Mouse (Mus musculus) liver, embryonic 13.5 days (tissue): ENCODE results near the gene Tfap2c. TPM values are rescaled to one million over a fixed set of nuclear protein-coding genes. Genes with fewer than 3 reads are reported as not detected.

ENCODE experiments used
- ATAC-seq: fragments of 200-750 bp; cut with Nextera tagmentation; 2 replicates; pipeline ENCODE4 v1.8.0; 2017; ENCODE audit warnings: low read depth, mild to moderate bottlenecking, moderate number of reproducible peaks, moderate library complexity
- DNase-seq: peaks from one replicate; pipeline ENCODE4 v3.0.0; 2022
- H3K27ac ChIP-seq: fragments of 300-500 bp; sonication (generic); 2 replicates; pipeline ENCODE4 v1.5.1; 2015; ENCODE audit warnings: moderate library complexity, mild to moderate bottlenecking, inconsistent platforms
- H3K27me3 ChIP-seq: fragments of 300-500 bp; sonication (generic); 2 replicates; pipeline ENCODE4 v1.6.1; 2015; ENCODE audit warnings: mild to moderate bottlenecking, inconsistent platforms
- H3K36me3 ChIP-seq: fragments of 300-500 bp; sonication (generic); 2 replicates; pipeline ENCODE4 v1.6.1; 2015; ENCODE audit warnings: mild to moderate bottlenecking, inconsistent platforms
- H3K4me1 ChIP-seq: fragments of 300-500 bp; sonication (generic); replicated peaks from 2 replicates; pipeline ENCODE4 v1.6.1; 2015; ENCODE audit warnings: inconsistent platforms
- H3K4me2 ChIP-seq: fragments of 300-500 bp; sonication (generic); 2 replicates; pipeline ENCODE4 v1.6.1; 2015; ENCODE audit warnings: inconsistent platforms, mild to moderate bottlenecking, moderate library complexity
- H3K4me3 ChIP-seq: fragments of 300-500 bp; sonication (generic); replicated peaks from 2 replicates; pipeline ENCODE4 v1.5.1; 2015; ENCODE audit warnings: mild to moderate bottlenecking, inconsistent platforms
- H3K9ac ChIP-seq: fragments of 300-500 bp; sonication (generic); 2 replicates; pipeline ENCODE4 v1.6.1; 2015; ENCODE audit warnings: mild to moderate bottlenecking, inconsistent platforms
- H3K9me3 ChIP-seq: fragments of 300-500 bp; sonication (generic); replicated peaks from 2 replicates; pipeline ENCODE4 v1.6.1; 2016; ENCODE audit warnings: inconsistent platforms
- WGBS: fragments of 180-500 bp; shearing (Covaris S2); methylation state at CpG from one replicate; pipeline ENCODE4 v1.1.7; 2015; ENCODE audit not compliant: insufficient replicate concordance; 5-methylcytosine and 5-hydroxymethylcytosine counted together
- polyA plus RNA-seq: library from polyadenylated mRNA; unstranded; fragments of >200 nt; fragmentation: Nextera tagmentation; extraction: Ambion mirVana; gene quantifications from 2 replicates; pipeline ENCODE4 v1.2.1, GENCODE M21; 2015

The Tfap2c gene
- not detected in 2 replicates for polyA plus RNA-seq

DNA sequence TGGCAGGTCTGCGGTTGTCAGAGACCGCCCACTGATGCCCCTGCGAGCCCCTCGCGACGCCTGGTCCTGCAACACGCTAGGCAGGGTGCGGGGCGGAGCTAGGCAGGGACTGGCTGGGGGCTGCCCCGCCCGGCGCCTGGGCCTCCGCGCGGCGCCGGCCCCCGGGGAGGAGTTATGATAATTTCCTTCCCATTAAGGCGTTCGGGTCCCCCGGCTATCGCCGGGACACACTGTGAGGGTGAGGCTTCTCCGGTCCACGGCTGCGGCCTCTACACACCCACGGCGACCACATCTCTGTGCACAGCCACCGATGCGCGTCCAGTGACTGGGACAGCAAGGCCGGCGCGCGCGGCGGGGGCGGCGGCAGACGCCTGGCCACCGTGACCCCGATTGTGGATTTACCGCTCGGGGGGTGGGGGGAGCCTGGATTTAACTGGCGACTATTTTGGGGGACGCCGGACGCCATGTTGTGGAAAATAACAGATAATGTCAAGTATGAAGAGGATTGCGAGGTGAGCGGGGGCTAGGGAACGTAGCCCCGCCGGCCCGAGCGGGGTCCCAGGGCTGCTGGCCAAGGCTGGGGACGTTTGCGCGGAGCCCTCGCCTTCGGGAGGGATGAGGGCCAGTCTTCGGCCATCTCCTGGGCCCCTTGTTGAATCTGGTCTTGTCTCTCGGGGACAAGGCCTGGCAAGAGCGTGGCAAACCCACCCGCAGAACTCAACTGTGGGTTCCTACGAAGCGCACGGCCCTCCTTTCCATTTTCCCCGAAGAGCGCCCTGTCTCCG, at the start of gene Tfap2c:
Tfap2c (plus strand) TSS at position 223 of the 785 bp plus-strand sequence.
- WGBS: 2% methylated on average over 70 of the region's 70 CpGs
- ATAC-seq (peak; percentile 52; the same call in 1 of the 2 replicates), DNase-seq (no peak)
- Histone ChIP-seq H3K4me1 (peaks cover 20% of the 10 kb centered on the region), H3K9ac (no peak within 1 kb of the TSS), H3K9me3 (no peaks in the 10 kb centered on the region), H3K27me3 (peaks cover 100% of the 10 kb centered on the region), H3K4me3 (peak within 1 kb of the TSS; percentile 25), H3K27ac (no peak within 1 kb of the TSS), H3K4me2 (peak within 1 kb of the TSS; percentile 43), H3K36me3 (no peaks in the 10 kb centered on the region)

GRCm38 (mm10) chr2:172500752-172501316, 48.6 kb upstream of the Tfap2c start:
- H3K4me3 ChIP-seq: no peak overlapping the region
- no peak overlapping the region for H3K4me2 ChIP-seq
- no peaks in the 10 kb centered on the region for H3K9me3 ChIP-seq
- 13% methylated on average over 7 of the region's 7 CpGs for WGBS
- H3K27me3 ChIP-seq: no peaks in the 10 kb centered on the region
- no peak overlapping the region for H3K27ac ChIP-seq
- H3K36me3 ChIP-seq: no peaks in the 10 kb centered on the region
- peak; percentile 83 for ATAC-seq
- DNase-seq: no peak
- H3K9ac ChIP-seq: no peak overlapping the region
- peaks cover 8% of the 10 kb centered on the region for H3K4me1 ChIP-seq

GRCm38 (mm10) chr2:172501341-172501740, 48.1 kb upstream of the Tfap2c start:
- Histone ChIP-seq H3K4me1 (peaks cover 8% of the 10 kb centered on the region), H3K9me3 (no peaks in the 10 kb centered on the region), H3K27me3 (no peaks in the 10 kb centered on the region), H3K27ac (no peak overlapping the region), H3K36me3 (no peaks in the 10 kb centered on the region), H3K9ac (no peak overlapping the region), H3K4me2 (no peak overlapping the region), H3K4me3 (no peak overlapping the region)
- WGBS: 1% methylated on average over 4 of the region's 4 CpGs
- ATAC-seq: no peak
- no peak for DNase-seq

GRCm38 (mm10) chr2:172502168-172502567, 47.2 kb upstream of the Tfap2c start:
- Histone ChIP-seq H3K9me3 (no peaks in the 10 kb centered on the region), H3K36me3 (no peaks in the 10 kb centered on the region), H3K4me3 (no peak overlapping the region), H3K4me2 (no peak overlapping the region), H3K9ac (no peak overlapping the region), H3K27ac (no peak overlapping the region), H3K27me3 (no peaks in the 10 kb centered on the region), H3K4me1 (peaks cover 8% of the 10 kb centered on the region)
- ATAC-seq (no peak), DNase-seq (no peak)
- WGBS: 70% methylated on average over 14 of the region's 14 CpGs

DNA sequence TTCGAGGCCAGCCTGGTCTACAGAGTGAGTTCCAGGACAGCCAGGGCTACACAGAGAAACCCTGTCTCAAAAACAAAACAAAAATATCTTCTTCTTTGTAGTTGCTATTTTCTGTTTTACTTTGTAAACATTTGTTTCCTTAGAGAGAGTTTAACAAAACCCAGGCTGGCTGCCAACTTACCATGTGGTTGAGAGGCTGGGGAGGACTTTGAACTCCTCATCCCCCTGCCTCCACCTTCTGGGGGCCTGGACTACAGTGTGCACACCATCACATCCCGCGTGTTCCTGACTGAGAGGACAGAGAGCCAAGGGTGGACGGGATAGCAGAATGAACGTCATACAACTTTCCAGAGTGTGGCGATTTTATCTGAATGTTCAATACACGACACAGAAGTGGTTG, 43.3 kb upstream of the Tfap2c start:
- Histone ChIP-seq H3K27me3 (no peaks in the 10 kb centered on the region), H3K36me3 (no peaks in the 10 kb centered on the region), H3K9me3 (no peaks in the 10 kb centered on the region), H3K4me2 (no peak overlapping the region), H3K4me1 (peaks cover 5% of the 10 kb centered on the region; the same call in 1 of the 2 replicates), H3K27ac (no peak overlapping the region), H3K9ac (no peak overlapping the region), H3K4me3 (no peak overlapping the region)
- no peak for ATAC-seq
- WGBS: 55% methylated on average over 7 of the region's 7 CpGs
- no peak for DNase-seq

DNA sequence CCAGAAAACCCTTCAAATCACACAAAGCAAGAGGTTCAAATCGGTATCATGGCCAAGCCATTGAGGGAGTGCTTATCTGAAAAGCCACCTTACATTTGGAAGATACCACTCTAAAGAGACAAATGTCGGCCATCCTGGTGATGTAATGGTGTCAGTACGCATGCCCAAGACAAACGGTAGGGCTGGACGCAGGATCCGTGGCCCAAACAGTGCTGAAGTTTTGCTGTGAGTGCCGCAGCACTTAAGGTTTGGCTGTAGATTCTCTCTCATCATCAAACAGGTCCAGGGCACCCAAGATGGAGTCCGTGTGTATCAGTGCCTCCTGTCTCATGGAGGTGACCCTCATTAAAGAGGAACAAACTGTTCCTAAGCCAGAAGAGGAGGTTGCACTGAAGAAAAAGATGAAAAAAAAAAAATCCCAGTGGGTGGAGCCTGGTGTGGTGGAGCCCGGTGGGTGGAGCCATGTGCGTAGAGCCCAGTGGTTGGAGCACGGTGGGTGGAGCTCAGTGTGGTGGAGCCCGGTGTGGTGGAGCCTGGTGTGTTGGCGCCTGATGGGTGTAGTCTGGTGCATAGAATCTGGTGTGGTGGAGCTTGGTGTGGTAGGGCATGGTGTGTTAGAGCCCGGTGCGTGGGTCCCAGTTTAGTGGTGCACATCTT, 39.2 kb upstream of the Tfap2c start:
- 57% methylated on average over 15 of the region's 15 CpGs for WGBS
- Histone ChIP-seq H3K9me3 (no peaks in the 10 kb centered on the region), H3K4me2 (no peak overlapping the region), H3K4me1 (peaks cover 5% of the 10 kb centered on the region; the same call in 1 of the 2 replicates), H3K36me3 (no peaks in the 10 kb centered on the region), H3K4me3 (no peak overlapping the region), H3K9ac (no peak overlapping the region), H3K27ac (no peak overlapping the region), H3K27me3 (0 out of 2 replicates have a peak, but pooled peaks cover 1% of the 10 kb centered on the region)
- ATAC-seq: 0 out of 2 replicates have a peak, but pooled peaks have one; percentile 34
- no peak for DNase-seq

DNA sequence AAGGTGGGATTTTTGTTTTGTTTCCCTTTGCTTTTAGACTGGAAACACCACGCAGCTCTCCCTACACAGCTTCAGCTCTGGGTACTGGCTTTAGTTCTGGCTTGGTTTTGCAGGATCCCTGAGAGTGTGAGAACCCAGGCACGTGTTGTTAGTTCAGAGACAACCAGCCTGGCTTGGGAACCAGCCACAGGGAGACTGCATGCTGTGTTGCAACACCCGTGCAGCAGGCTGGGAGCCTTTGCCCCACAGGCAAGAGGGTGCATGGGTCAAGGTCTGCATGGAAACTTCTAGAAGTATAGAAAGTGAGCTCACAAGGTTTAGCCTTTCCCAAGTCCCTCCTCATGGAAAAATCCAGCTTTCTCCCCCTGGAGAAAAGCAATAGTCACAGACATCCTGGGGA, 38.5 kb upstream of the Tfap2c start:
- no peak overlapping the region for H3K27ac ChIP-seq
- 32% methylated on average over 3 of the region's 3 CpGs for WGBS
- no peak overlapping the region for H3K4me2 ChIP-seq
- H3K4me3 ChIP-seq: no peak overlapping the region
- ATAC-seq (0 out of 2 replicates have a peak, but pooled peaks have one; percentile 50), DNase-seq (no peak)
- H3K4me1 ChIP-seq: peaks cover 5% of the 10 kb centered on the region; the same call in 1 of the 2 replicates
- 0 out of 2 replicates have a peak, but pooled peaks cover 4% of the 10 kb centered on the region for H3K27me3 ChIP-seq
- no peak overlapping the region for H3K9ac ChIP-seq
- H3K36me3 ChIP-seq: no peaks in the 10 kb centered on the region
- no peaks in the 10 kb centered on the region for H3K9me3 ChIP-seq

- Histone ChIP-seq H3K4me3 (no peak overlapping the region), H3K36me3 (no peaks in the 10 kb centered on the region), H3K4me1 (no peaks in the 10 kb centered on the region), H3K27ac (no peak overlapping the region), H3K27me3 (0 out of 2 replicates have a peak, but pooled peaks cover 7% of the 10 kb centered on the region), H3K9me3 (no peaks in the 10 kb centered on the region), H3K9ac (no peak overlapping the region), H3K4me2 (no peak overlapping the region)
- no peak for ATAC-seq
- DNase-seq: no peak
- WGBS: 30% methylated on average over 11 of the region's 11 CpGs
Measured at GRCm38 (mm10) chr2:172516407-172516992, 32.9 kb upstream of the Tfap2c start.

- no peak overlapping the region for H3K4me2 ChIP-seq
- WGBS: 65% methylated on average over 9 of the region's 9 CpGs
- no peak overlapping the region for H3K4me3 ChIP-seq
- H3K9me3 ChIP-seq: no peaks in the 10 kb centered on the region
- no peak for DNase-seq
- no peak for ATAC-seq
- no peak overlapping the region for H3K9ac ChIP-seq
- no peaks in the 10 kb centered on the region for H3K4me1 ChIP-seq
- H3K27me3 ChIP-seq: 0 out of 2 replicates have a peak, but pooled peaks cover 3% of the 10 kb centered on the region
- H3K36me3 ChIP-seq: no peaks in the 10 kb centered on the region
- no peak overlapping the region for H3K27ac ChIP-seq
Measured at GRCm38 (mm10) chr2:172520616-172521371, 28.6 kb upstream of the Tfap2c start.

DNA sequence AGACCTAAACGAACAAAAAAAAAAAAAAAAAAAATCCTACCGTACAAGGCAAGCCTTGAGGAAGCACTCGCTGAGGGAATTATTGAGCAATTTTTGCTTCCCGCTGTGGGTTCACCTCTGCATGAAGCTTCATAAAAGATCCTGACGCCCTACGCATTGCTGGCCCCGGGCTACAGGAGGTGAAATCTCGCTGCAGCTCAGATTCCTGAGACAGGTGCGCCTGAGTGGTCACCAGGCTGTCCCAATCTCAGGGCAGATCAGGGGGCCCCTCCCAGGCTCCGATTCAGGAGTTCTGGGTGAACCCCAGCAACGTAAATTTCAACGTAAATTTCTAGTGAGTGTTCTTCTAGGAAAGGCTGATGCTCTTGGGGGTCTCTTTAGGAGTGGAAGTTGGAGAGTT, 26.9 kb upstream of the Tfap2c start:
- Histone ChIP-seq H3K4me3 (no peak overlapping the region), H3K36me3 (no peaks in the 10 kb centered on the region), H3K9me3 (no peaks in the 10 kb centered on the region), H3K9ac (no peak overlapping the region), H3K27ac (no peak overlapping the region), H3K4me1 (no peaks in the 10 kb centered on the region), H3K27me3 (0 out of 2 replicates have a peak, but pooled peaks cover 3% of the 10 kb centered on the region), H3K4me2 (no peak overlapping the region)
- no peak for DNase-seq
- 58% methylated on average over 12 of the region's 12 CpGs for WGBS
- no peak for ATAC-seq
